Mouse (Mus musculus) kidney, embryonic 16.5 days (tissue): ENCODE results near the gene 1700034J05Rik. TPM values are rescaled to one million over a fixed set of nuclear protein-coding genes. Genes with fewer than 3 reads are reported as not detected.

Experiments used
- ATAC-seq: fragments of 200-750 bp; cut with Nextera tagmentation; 2 replicates; pipeline ENCODE4 v1.8.0; 2017; ENCODE audit warnings: moderate TSS enrichment; ENCODE audit not compliant: low FRiP score, low TSS enrichment
- H3K27ac ChIP-seq: fragments of 300-500 bp; sonication (generic); 2 replicates; pipeline ENCODE4 v1.5.1; 2014; ENCODE audit warnings: low read length
- H3K27me3 ChIP-seq: fragments of 300-500 bp; sonication (generic); 2 replicates; pipeline ENCODE4 v1.6.1; 2014; ENCODE audit warnings: low read length, control low read depth, mixed read lengths; ENCODE audit not compliant: insufficient read depth
- H3K36me3 ChIP-seq: fragments of 300-500 bp; sonication (generic); 2 replicates; pipeline ENCODE4 v1.6.1; 2014; ENCODE audit warnings: low read length, control low read depth, mixed read lengths; ENCODE audit not compliant: insufficient read depth
- H3K4me1 ChIP-seq: fragments of 300-500 bp; sonication (generic); 2 replicates; pipeline ENCODE4 v1.6.1; 2014; ENCODE audit warnings: low read length, control low read depth, mixed read lengths; ENCODE audit not compliant: insufficient read depth
- H3K4me2 ChIP-seq: fragments of 300-500 bp; sonication (generic); replicated peaks from 2 replicates; pipeline ENCODE4 v1.6.1; 2014; ENCODE audit warnings: low read depth, low read length
- H3K4me3 ChIP-seq: fragments of 300-500 bp; sonication (generic); 2 replicates; pipeline ENCODE4 v1.5.1; 2014; ENCODE audit warnings: mild to moderate bottlenecking, low read length
- H3K9ac ChIP-seq: fragments of 300-500 bp; sonication (generic); replicated peaks from 2 replicates; pipeline ENCODE4 v1.6.1; 2014; ENCODE audit warnings: low read length
- H3K9me3 ChIP-seq: fragments of 300-500 bp; sonication (generic); 2 replicates; pipeline ENCODE4 v1.6.1; 2016; ENCODE audit warnings: low read length, control low read depth
- WGBS: fragments of 180-500 bp; shearing (Covaris S2); extraction: QIAGEN DNeasy Blood & Tissue Kit; methylation state at CpG from one replicate; pipeline ENCODE4 v1.1.7; 2014; 5-methylcytosine and 5-hydroxymethylcytosine counted together
- polyA plus RNA-seq: library from polyadenylated mRNA; unstranded; fragments of >200 nt; fragmentation: Nextera tagmentation; extraction: Ambion mirVana; gene quantifications from 2 replicates; pipeline ENCODE4 v1.2.1, GENCODE M21; 2015

Gene 1700034J05Rik
- polyA plus RNA-seq, 1 experiment from 2014 or later, result 0.17 TPM

- Histone ChIP-seq H3K36me3 (peaks cover 6% of the 10 kb centered on the region; the same call in 1 of the 2 replicates), H3K27me3 (no peaks in the 10 kb centered on the region), H3K27ac (no peak overlapping the region), H3K4me2 (no peak overlapping the region), H3K9ac (no peak overlapping the region), H3K9me3 (no peaks in the 10 kb centered on the region), H3K4me1 (peaks cover 37% of the 10 kb centered on the region), H3K4me3 (no peak overlapping the region)
- WGBS, result 78% methylated on average over 3 of the region's 3 CpGs
- ATAC-seq, result no peak
These were observed 49.5 kb downstream of the 1700034J05Rik start for GRCm38 (mm10) chr6:146904707-146905106.

- Histone ChIP-seq H3K27ac (no peak overlapping the region), H3K27me3 (no peaks in the 10 kb centered on the region), H3K9ac (no peak overlapping the region), H3K9me3 (no peaks in the 10 kb centered on the region), H3K4me3 (no peak overlapping the region), H3K4me2 (no peak overlapping the region), H3K4me1 (peaks cover 46% of the 10 kb centered on the region), H3K36me3 (peaks cover 6% of the 10 kb centered on the region; the same call in 1 of the 2 replicates)
- ATAC-seq, result no peak
- WGBS, result 75% methylated on average over 2 of the region's 2 CpGs
These were observed 50.6 kb downstream of the 1700034J05Rik start for GRCm38 (mm10) chr6:146903632-146904031.

- no peak overlapping the region for H3K9ac ChIP-seq
- H3K36me3 ChIP-seq, result peaks cover 6% of the 10 kb centered on the region; the same call in 1 of the 2 replicates
- 90% methylated on average over 4 of the region's 4 CpGs for WGBS
- peaks cover 47% of the 10 kb centered on the region for H3K4me1 ChIP-seq
- no peak overlapping the region for H3K27ac ChIP-seq
- no peak overlapping the region for H3K4me2 ChIP-seq
- H3K9me3 ChIP-seq, result no peaks in the 10 kb centered on the region
- H3K4me3 ChIP-seq, result no peak overlapping the region
- ATAC-seq, result no peak
- no peaks in the 10 kb centered on the region for H3K27me3 ChIP-seq
These were observed 52.3 kb downstream of the 1700034J05Rik start for GRCm38 (mm10) chr6:146901929-146902328.

Other genes with a start within 250 kb of the 1700034J05Rik start
- 15.4 and 15.8 TPM in 2 replicates for gene Stk38l, start 229.4 kb downstream of the 1700034J05Rik start, polyA plus RNA-seq
- gene Arntl2, start 158.4 kb downstream of the 1700034J05Rik start, polyA plus RNA-seq, result 3.0 and 4.7 TPM in 2 replicates
- gene Smco2, start 104.3 kb downstream of the 1700034J05Rik start, polyA plus RNA-seq, result not detected in 2 replicates
- gene Ppfibp1, start 65.9 kb downstream of the 1700034J05Rik start, polyA plus RNA-seq, result 66.1 and 71.1 TPM in 2 replicates
- gene Rep15, start 78.2 kb upstream of the 1700034J05Rik start, polyA plus RNA-seq, result 0.85 and 1.1 TPM in 2 replicates
- gene Mrps35, start 88.3 kb upstream of the 1700034J05Rik start, polyA plus RNA-seq, result 120 and 131 TPM in 2 replicates
- 5.3 and 5.9 TPM in 2 replicates for gene Mansc4, start 132.6 kb upstream of the 1700034J05Rik start, polyA plus RNA-seq
- 6.0 and 7.0 TPM in 2 replicates for gene Klhl42, start 137.0 kb upstream of the 1700034J05Rik start, polyA plus RNA-seq